Mouse (Mus musculus): ENCODE results near the gene Chrna1. TPM values are rescaled to one million over a fixed set of nuclear protein-coding genes. Genes with fewer than 3 reads are reported as not detected.

Chrna1 gene
- total and polyA plus RNA-seq, 2 experiments, result not detected

DNA sequence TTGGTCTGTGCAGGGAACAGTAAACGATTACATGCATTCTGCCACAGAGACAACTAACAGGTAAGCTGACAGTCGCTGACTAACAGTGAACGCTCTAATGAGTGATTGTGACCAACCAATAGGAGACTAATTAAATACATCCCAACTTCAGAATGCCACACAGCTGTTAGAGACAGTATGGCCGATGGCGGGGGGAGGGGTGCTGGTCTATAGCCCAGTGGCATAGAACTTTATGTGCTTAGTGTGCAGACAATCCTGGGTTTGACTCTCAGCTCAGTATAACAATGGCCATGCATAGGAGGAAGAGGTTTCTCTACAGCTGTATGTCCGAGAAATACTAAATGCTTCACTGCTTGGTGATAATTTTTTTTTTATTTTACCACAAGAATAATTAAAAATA, 57.8 kb downstream of the Chrna1 start:
- H3K9ac ChIP-seq (ENCODE audit: low read depth, low read length), result no peak overlapping the region
- no peak overlapping the region for H3K27ac ChIP-seq (replicated peaks; ENCODE audit: insufficient read depth, low read depth, low read length)
- 77% methylated on average over 6 of the region's 6 CpGs for WGBS
- no peak for TF ChIP-seq CTCF (IDR thresholded peaks at IDR 0.05; ENCODE audit: low read depth, low read length)
- no peak for TF ChIP-seq POLR2A (IDR thresholded peaks at IDR 0.05; ENCODE audit: extremely low read depth, insufficient read depth, low read length)
- no peaks in the 10 kb centered on the region for H3K4me1 ChIP-seq (ENCODE audit: control insufficient read depth, insufficient read depth, low read length)
- no peaks in the 10 kb centered on the region for H3K36me3 ChIP-seq (ENCODE audit: control insufficient read depth, insufficient read depth, low read length)
- H3K27me3 ChIP-seq (ENCODE audit: control insufficient read depth, insufficient read depth, low read length), result no peaks in the 10 kb centered on the region
- H3K79me2 ChIP-seq (ENCODE audit: control insufficient read depth, insufficient read depth, low read length), result no peaks in the 10 kb centered on the region; the same call in 1 of the 2 replicates
- H3K4me3 ChIP-seq (ENCODE audit: insufficient read depth, low read depth, low read length), result no peak overlapping the region
- DNase-seq (ENCODE audit: extremely low read depth, low read depth, low spot score), result no peak

DNA sequence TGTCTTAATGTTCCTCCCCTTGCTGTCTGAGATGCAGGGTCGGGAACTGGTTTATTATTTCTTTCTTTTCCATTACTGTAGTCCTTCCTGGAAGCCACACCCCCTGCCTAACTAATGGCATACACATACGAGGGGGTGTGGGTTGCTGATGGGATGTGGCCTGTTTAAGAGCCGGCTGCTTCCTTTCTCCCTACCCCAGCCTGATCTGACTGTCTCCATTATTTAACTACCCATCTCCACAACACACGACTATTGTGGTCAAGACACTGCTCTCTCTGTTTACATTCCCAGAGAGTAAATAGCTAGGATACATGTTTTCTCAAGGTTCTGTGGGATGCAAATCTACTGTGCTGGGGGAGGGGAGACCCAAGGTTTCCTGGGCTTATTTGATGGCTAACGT, 58.4 kb downstream of the Chrna1 start:
- H3K4me3 ChIP-seq (ENCODE audit: insufficient read depth, low read depth, low read length), result no peak overlapping the region

DNA sequence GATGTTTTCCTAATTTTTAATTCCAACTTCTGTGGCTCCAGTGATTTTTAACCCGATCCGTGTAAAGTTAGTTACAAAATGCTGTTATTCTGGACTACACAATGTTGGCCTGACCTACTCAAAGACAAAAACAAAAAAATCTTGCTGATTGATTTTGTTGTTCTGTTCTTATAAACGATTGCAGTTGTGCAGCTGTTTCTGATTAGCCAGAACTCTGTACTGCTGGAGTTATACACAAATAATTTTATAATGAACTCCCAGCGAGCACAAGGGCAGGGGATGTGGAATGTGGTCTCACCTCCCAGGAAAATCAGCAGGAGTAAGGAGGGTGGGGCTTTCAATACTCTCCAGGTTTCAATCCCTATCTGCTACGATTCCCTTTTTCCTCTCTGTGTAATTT, 61.2 kb downstream of the Chrna1 start:
- no peaks in the 10 kb centered on the region for H3K4me1 ChIP-seq (ENCODE audit: control insufficient read depth, insufficient read depth, low read length)
- TF ChIP-seq CTCF (IDR thresholded peaks at IDR 0.05; ENCODE audit: low read depth, low read length) (no peak), POLR2A (IDR thresholded peaks at IDR 0.05; ENCODE audit: extremely low read depth, insufficient read depth, low read length) (no peak)
- no peak overlapping the region for H3K27ac ChIP-seq (replicated peaks; ENCODE audit: insufficient read depth, low read depth, low read length)
- 88% methylated on average over 5 of the region's 5 CpGs for WGBS
- H3K27me3 ChIP-seq (ENCODE audit: control insufficient read depth, insufficient read depth, low read length), result no peaks in the 10 kb centered on the region
- no peaks in the 10 kb centered on the region for H3K36me3 ChIP-seq (ENCODE audit: control insufficient read depth, insufficient read depth, low read length)
- no peak overlapping the region for H3K4me3 ChIP-seq (ENCODE audit: insufficient read depth, low read depth, low read length)
- no peak for DNase-seq (ENCODE audit: extremely low read depth, low read depth, low spot score)
- no peak overlapping the region for H3K9ac ChIP-seq (ENCODE audit: low read depth, low read length)
- no peaks in the 10 kb centered on the region for H3K79me2 ChIP-seq (ENCODE audit: control insufficient read depth, insufficient read depth, low read length)

More for the DNA sequence above, 58.4 kb downstream of the Chrna1 start:
- TF ChIP-seq POLR2A (IDR thresholded peaks at IDR 0.05; ENCODE audit: extremely low read depth, insufficient read depth, low read length) (no peak), CTCF (IDR thresholded peaks at IDR 0.05; ENCODE audit: low read depth, low read length) (no peak)
- Histone ChIP-seq H3K9ac (ENCODE audit: low read depth, low read length) (no peak overlapping the region), H3K36me3 (ENCODE audit: control insufficient read depth, insufficient read depth, low read length) (no peaks in the 10 kb centered on the region), H3K4me1 (ENCODE audit: control insufficient read depth, insufficient read depth, low read length) (no peaks in the 10 kb centered on the region), H3K27me3 (ENCODE audit: control insufficient read depth, insufficient read depth, low read length) (no peaks in the 10 kb centered on the region), H3K79me2 (ENCODE audit: control insufficient read depth, insufficient read depth, low read length) (no peaks in the 10 kb centered on the region; the same call in 1 of the 2 replicates), H3K27ac (replicated peaks; ENCODE audit: insufficient read depth, low read depth, low read length) (no peak overlapping the region)
- no peak for DNase-seq (ENCODE audit: extremely low read depth, low read depth, low spot score)
- 34% methylated on average over 5 of the region's 5 CpGs for WGBS

DNA sequence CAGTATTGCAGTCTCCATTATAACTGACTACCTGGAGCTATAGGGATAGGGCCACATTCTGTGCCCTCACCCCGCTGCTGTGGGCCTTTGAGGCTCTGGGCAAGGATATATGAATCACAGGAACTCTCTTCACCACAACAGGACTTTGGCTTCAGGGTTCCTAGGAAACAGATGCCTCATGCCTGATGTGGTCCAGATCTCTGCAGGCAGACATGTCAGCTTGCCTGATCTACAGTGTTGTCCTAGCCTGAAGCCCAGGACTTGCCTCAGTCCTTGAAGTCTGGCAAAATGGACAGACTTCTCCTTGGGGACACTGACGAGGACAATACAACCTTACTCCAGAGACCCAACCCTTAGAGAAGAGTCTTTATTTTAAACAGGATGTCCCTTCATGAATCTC, 61.8 kb downstream of the Chrna1 start:
- Histone ChIP-seq H3K27ac (replicated peaks; ENCODE audit: insufficient read depth, low read depth, low read length) (no peak overlapping the region), H3K9ac (ENCODE audit: low read depth, low read length) (no peak overlapping the region), H3K4me3 (ENCODE audit: insufficient read depth, low read depth, low read length) (no peak overlapping the region), H3K79me2 (ENCODE audit: control insufficient read depth, insufficient read depth, low read length) (no peaks in the 10 kb centered on the region), H3K36me3 (ENCODE audit: control insufficient read depth, insufficient read depth, low read length) (no peaks in the 10 kb centered on the region), H3K27me3 (ENCODE audit: control insufficient read depth, insufficient read depth, low read length) (no peaks in the 10 kb centered on the region), H3K4me1 (ENCODE audit: control insufficient read depth, insufficient read depth, low read length) (no peaks in the 10 kb centered on the region; the same call in 1 of the 2 replicates)
- WGBS, result 91% methylated on average over 2 of the region's 2 CpGs
- TF ChIP-seq CTCF (IDR thresholded peaks at IDR 0.05; ENCODE audit: low read depth, low read length) (no peak), POLR2A (IDR thresholded peaks at IDR 0.05; ENCODE audit: extremely low read depth, insufficient read depth, low read length) (no peak)
- no peak for DNase-seq (ENCODE audit: extremely low read depth, low read depth, low spot score)

DNA sequence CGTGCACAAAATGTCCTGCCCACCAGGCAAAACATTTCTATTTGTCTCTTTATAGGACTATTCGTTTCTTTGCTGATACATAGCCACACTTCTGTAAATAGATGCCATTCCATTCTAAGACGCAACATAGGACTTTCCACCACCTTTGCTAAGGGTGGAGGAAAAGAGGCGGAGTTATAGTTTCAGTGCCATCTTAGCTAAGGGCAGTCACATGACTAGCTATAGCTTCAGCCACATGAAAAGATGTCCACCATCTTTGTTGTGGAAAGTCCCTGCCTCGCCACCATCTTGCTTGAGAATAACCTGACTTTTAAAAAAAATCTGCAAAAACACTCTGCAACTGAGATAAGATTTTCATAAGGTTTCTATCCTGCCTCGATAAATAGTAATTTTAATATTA, 66.0 kb downstream of the Chrna1 start:
- 89% methylated on average over 6 of the region's 6 CpGs for WGBS
- no peak overlapping the region for H3K9ac ChIP-seq (ENCODE audit: low read depth, low read length)

More for the DNA sequence above, 66.0 kb downstream of the Chrna1 start:
- Histone ChIP-seq H3K27ac (replicated peaks; ENCODE audit: insufficient read depth, low read depth, low read length) (no peak overlapping the region), H3K4me3 (ENCODE audit: insufficient read depth, low read depth, low read length) (no peak overlapping the region), H3K27me3 (ENCODE audit: control insufficient read depth, insufficient read depth, low read length) (no peaks in the 10 kb centered on the region), H3K36me3 (ENCODE audit: control insufficient read depth, insufficient read depth, low read length) (no peaks in the 10 kb centered on the region), H3K79me2 (ENCODE audit: control insufficient read depth, insufficient read depth, low read length) (peaks cover 2% of the 10 kb centered on the region; the same call in 1 of the 2 replicates), H3K4me1 (ENCODE audit: control insufficient read depth, insufficient read depth, low read length) (peaks cover 4% of the 10 kb centered on the region)
- TF ChIP-seq CTCF (IDR thresholded peaks at IDR 0.05; ENCODE audit: low read depth, low read length) (no peak), POLR2A (IDR thresholded peaks at IDR 0.05; ENCODE audit: extremely low read depth, insufficient read depth, low read length) (no peak)
- DNase-seq (ENCODE audit: extremely low read depth, low read depth, low spot score), result no peak

Other genes with a start within 250 kb of the Chrna1 start
- 19.9 TPM in 2 replicates for gene Gpr155, start 193.8 kb downstream of the Chrna1 start, total RNA-seq (2014; rRNA removed)
- 13.3 and 15.1 TPM in 2 replicates for gene Gpr155, start 193.8 kb downstream of the Chrna1 start, polyA plus RNA-seq (2012; rRNA removed)
- 1.4 and 1.9 TPM in 2 replicates for gene Wipf1, start 50.6 kb downstream of the Chrna1 start, total RNA-seq (2014; rRNA removed)
- 1.3 and 1.7 TPM in 2 replicates for gene Wipf1, start 50.6 kb downstream of the Chrna1 start, polyA plus RNA-seq (2012; rRNA removed)
- gene Chn1, start 195.0 kb upstream of the Chrna1 start, total RNA-seq (2014; rRNA removed), result 0.18 and 0.40 TPM in 2 replicates
- gene Chn1, start 195.0 kb upstream of the Chrna1 start, polyA plus RNA-seq (2012; rRNA removed), result not detected in 2 replicates

Measured in liver, adult 2 months (tissue).